Mouse (Mus musculus): ENCODE data around the gene Slc4a1ap.

GRCm38 (mm10) chr5:31564976-31565375 is 38.2 kb downstream of the Slc4a1ap start:
- TF ChIP-seq CTCF (IDR thresholded peaks at IDR 0.05) (no peak), EP300 (IDR thresholded peaks at IDR 0.05) (peak; percentile 37; the same call in 1 of the 2 replicates)

Measured in lung, postnatal 0 days (tissue).